Mouse (Mus musculus) CH12.LX (cell line): ENCODE results near the gene Ebf1. TPM values are rescaled to one million over a fixed set of nuclear protein-coding genes. Genes with fewer than 3 reads are reported as not detected.

Experiments
- DNase-seq: peaks from one replicate; pipeline ENCODE4 v3.0.0-alpha.2; 2013; ENCODE audit errors: extremely low read depth
- H3K27ac ChIP-seq: 2 replicates; pipeline ENCODE4 v1.5.1; 2012; ENCODE audit warnings: low read depth, mild to moderate bottlenecking, control low read depth, moderate library complexity; ENCODE audit not compliant: insufficient read depth
- H3K27me3 ChIP-seq: replicated peaks from 2 replicates; pipeline ENCODE3; 2012; ENCODE audit warnings: inconsistent platforms
- H3K36me3 ChIP-seq, 2 experiments: replicated peaks in 1 of 2; 2 replicates each; pipeline versions ENCODE3 to v1.6.1; 2012; ENCODE audit warnings: inconsistent platforms in 1 of 2, low read length in 1 of 2, mild to moderate bottlenecking in 1 of 2, mixed read lengths in 1 of 2, moderate library complexity in 1 of 2; ENCODE audit not compliant: control insufficient read depth in 1 of 2, insufficient read depth in 1 of 2
- H3K4me1 ChIP-seq, 2 experiments: 2 replicates each; pipeline ENCODE4 v1.6.1; 2012; ENCODE audit warnings: inconsistent platforms in 1 of 2, moderate library complexity in 1 of 2; ENCODE audit not compliant: insufficient read depth in 2 of 2, control insufficient read depth in 1 of 2
- H3K4me2 ChIP-seq: 2 replicates; pipeline ENCODE4 v1.6.1; 2012; ENCODE audit warnings: low read depth, mild to moderate bottlenecking, control low read depth; ENCODE audit not compliant: poor library complexity, insufficient read depth, severe bottlenecking
- H3K4me3 ChIP-seq, 3 experiments: fragments of 150-350 bp in 1 of 3; sonication (generic) in 1 of 3; replicated peaks in 1 of 3; 2 replicates each; pipeline versions ENCODE3 to v1.5.1; 2011 to 2012; ENCODE audit warnings: low read depth in 2 of 3, low read length in 2 of 3, mild to moderate bottlenecking in 2 of 3, moderate library complexity in 2 of 3, control low read depth in 1 of 3, improper control_type of control experiment in 1 of 3, inconsistent platforms in 1 of 3, mixed read lengths in 1 of 3; ENCODE audit not compliant: poor library complexity in 1 of 3
- H3K79me2 ChIP-seq: replicated peaks from 2 replicates; pipeline ENCODE4 v1.6.1; 2012; ENCODE audit warnings: mild to moderate bottlenecking, moderate library complexity; ENCODE audit not compliant: control insufficient read depth, poor library complexity, insufficient read depth, severe bottlenecking; ENCODE audit errors: extremely low read depth
- H3K9ac ChIP-seq: 2 replicates; pipeline ENCODE4 v1.6.1; 2012; ENCODE audit warnings: low read depth, mild to moderate bottlenecking, control low read depth, moderate library complexity; ENCODE audit not compliant: insufficient read depth
- H3K9me3 ChIP-seq: replicated peaks from 2 replicates; pipeline ENCODE3; 2012; ENCODE audit warnings: low read length, inconsistent platforms, mixed read lengths
- BHLHE40 ChIP-seq: IDR thresholded peaks from 2 replicates; pipeline ENCODE4 v1.6.1; 2011; ENCODE audit warnings: mild to moderate bottlenecking, low read depth, low read length, improper control_type of control experiment
- CHD1 ChIP-seq: IDR thresholded peaks from 2 replicates; pipeline ENCODE4 v1.6.1; 2012; ENCODE audit warnings: low read depth, low read length, improper control_type of control experiment, inconsistent platforms
- CHD2 ChIP-seq: IDR thresholded peaks from 2 replicates; pipeline ENCODE4 v1.6.1; 2011; ENCODE audit warnings: low read length, improper control_type of control experiment
- CTCF ChIP-seq, 2 experiments: IDR thresholded peaks in 1 of 2; conservative IDR thresholded peaks in 1 of 2; 2 replicates each; pipeline ENCODE4 v1.5.1; 2011 to 2012; ENCODE audit warnings: low read depth in 2 of 2, low read length in 2 of 2, improper control_type of control experiment in 1 of 2, inconsistent platforms in 1 of 2, mild to moderate bottlenecking in 1 of 2, moderate library complexity in 1 of 2
- E2F4 ChIP-seq: IDR thresholded peaks from 2 replicates; pipeline ENCODE4 v1.6.1; 2011; ENCODE audit warnings: low read depth, low read length, improper control_type of control experiment; ENCODE audit not compliant: insufficient replicate concordance
- ELF1 ChIP-seq: IDR thresholded peaks from 2 replicates; pipeline ENCODE4 v1.6.1; 2014; ENCODE audit warnings: low read depth, mild to moderate bottlenecking, inconsistent platforms, low read length, improper control_type of control experiment
- EP300 ChIP-seq: IDR thresholded peaks from 2 replicates; pipeline ENCODE4 v1.6.1; 2011; ENCODE audit warnings: low read length, improper control_type of control experiment
- ETS1 ChIP-seq: conservative IDR thresholded peaks from 2 replicates; pipeline ENCODE4 v1.6.1; 2012; ENCODE audit warnings: low read depth, mild to moderate bottlenecking, inconsistent platforms, low read length, improper control_type of control experiment, moderate library complexity
- GABPA ChIP-seq: IDR thresholded peaks from 2 replicates; pipeline ENCODE4 v1.6.1; 2012; ENCODE audit warnings: low read depth, low read length, improper control_type of control experiment, inconsistent platforms; ENCODE audit not compliant: insufficient replicate concordance
- HCFC1 ChIP-seq: IDR thresholded peaks from 2 replicates; pipeline ENCODE4 v1.6.1; 2012; ENCODE audit warnings: low read depth, mild to moderate bottlenecking, inconsistent platforms, low read length, improper control_type of control experiment
- IRF4 ChIP-seq: IDR thresholded peaks from 2 replicates; pipeline ENCODE4 v1.6.1; 2014; ENCODE audit warnings: low read depth, mild to moderate bottlenecking, inconsistent platforms, low read length, improper control_type of control experiment
- JUN ChIP-seq: IDR thresholded peaks from 2 replicates; pipeline ENCODE4 v1.6.1; 2011; ENCODE audit warnings: low read depth, mild to moderate bottlenecking, low read length, improper control_type of control experiment, moderate library complexity; ENCODE audit not compliant: insufficient read depth
- JUND ChIP-seq: conservative IDR thresholded peaks from 2 replicates; pipeline ENCODE4 v1.6.1; 2011; ENCODE audit warnings: low read depth, low read length, improper control_type of control experiment
- KAT2A ChIP-seq: IDR thresholded peaks from 2 replicates; pipeline ENCODE4 v1.6.1; 2012; ENCODE audit warnings: low read length, improper control_type of control experiment, inconsistent platforms; ENCODE audit not compliant: insufficient replicate concordance
- MAFK ChIP-seq: IDR thresholded peaks from 2 replicates; pipeline ENCODE4 v1.6.1; 2011; ENCODE audit warnings: low read length, improper control_type of control experiment; ENCODE audit not compliant: insufficient replicate concordance
- MAX ChIP-seq: IDR thresholded peaks from 2 replicates; pipeline ENCODE4 v1.6.1; 2011; ENCODE audit warnings: low read length, improper control_type of control experiment
- MAZ ChIP-seq: IDR thresholded peaks from 2 replicates; pipeline ENCODE4 v1.6.1; 2012; ENCODE audit warnings: low read depth, mild to moderate bottlenecking, inconsistent platforms, low read length, improper control_type of control experiment, moderate library complexity
- MEF2A ChIP-seq: IDR thresholded peaks from 2 replicates; pipeline ENCODE4 v1.6.1; 2014; ENCODE audit warnings: low read depth, mild to moderate bottlenecking, inconsistent platforms, low read length, improper control_type of control experiment, borderline replicate concordance
- MXI1 ChIP-seq: IDR thresholded peaks from 2 replicates; pipeline ENCODE4 v1.6.1; 2011; ENCODE audit warnings: mild to moderate bottlenecking, low read depth, low read length, improper control_type of control experiment
- MYC ChIP-seq: IDR thresholded peaks from 2 replicates; pipeline ENCODE4 v1.6.1; 2011; ENCODE audit warnings: low read depth, mild to moderate bottlenecking, improper control_type of control experiment, low read length
- NELFE ChIP-seq: IDR thresholded peaks from 2 replicates; pipeline ENCODE4 v1.6.1; 2011; ENCODE audit warnings: low read depth, low read length, improper control_type of control experiment
- NRF1 ChIP-seq: IDR thresholded peaks from 2 replicates; pipeline ENCODE4 v1.6.1; 2014; ENCODE audit warnings: low read depth, mild to moderate bottlenecking, inconsistent platforms, low read length, improper control_type of control experiment, moderate library complexity
- PAX5 ChIP-seq: IDR thresholded peaks from 2 replicates; pipeline ENCODE4 v1.6.1; 2012; ENCODE audit warnings: low read length, inconsistent platforms, mixed read lengths
- POLR2A ChIP-seq: IDR thresholded peaks from 2 replicates; pipeline ENCODE4 v1.6.1; 2011; ENCODE audit warnings: low read depth, mild to moderate bottlenecking, improper control_type of control experiment, low read length
- POLR2AphosphoS2 ChIP-seq: IDR thresholded peaks from 2 replicates; pipeline ENCODE4 v1.6.1; 2011; ENCODE audit warnings: low read depth, low read length, improper control_type of control experiment
- RAD21 ChIP-seq: IDR thresholded peaks from 2 replicates; pipeline ENCODE4 v1.6.1; 2011; ENCODE audit warnings: low read depth, mild to moderate bottlenecking, low read length, improper control_type of control experiment, moderate library complexity
- RCOR1 ChIP-seq: conservative IDR thresholded peaks from 2 replicates; pipeline ENCODE4 v1.6.1; 2012; ENCODE audit warnings: low read depth, mild to moderate bottlenecking, inconsistent platforms, low read length, improper control_type of control experiment
- SIN3A ChIP-seq: IDR thresholded peaks from 2 replicates; pipeline ENCODE4 v1.6.1; 2012; ENCODE audit warnings: low read length, improper control_type of control experiment, inconsistent platforms
- SMC3 ChIP-seq: IDR thresholded peaks from 2 replicates; pipeline ENCODE4 v1.6.1; 2011; ENCODE audit warnings: low read depth, low read length, improper control_type of control experiment
- TBP ChIP-seq: conservative IDR thresholded peaks from 2 replicates; pipeline ENCODE4 v1.6.1; 2011; ENCODE audit warnings: low read depth, low read length, improper control_type of control experiment
- TCF12 ChIP-seq: IDR thresholded peaks from 2 replicates; pipeline ENCODE4 v1.6.1; 2014; ENCODE audit warnings: low read depth, mild to moderate bottlenecking, inconsistent platforms, low read length, improper control_type of control experiment
- UBTF ChIP-seq: IDR thresholded peaks from 2 replicates; pipeline ENCODE4 v1.6.1; 2012; ENCODE audit warnings: low read depth, mild to moderate bottlenecking, inconsistent platforms, low read length, improper control_type of control experiment, moderate library complexity
- USF1 ChIP-seq: IDR thresholded peaks from 2 replicates; pipeline ENCODE4 v1.6.1; 2014; ENCODE audit warnings: low read depth, mild to moderate bottlenecking, inconsistent platforms, low read length, improper control_type of control experiment
- USF2 ChIP-seq: conservative IDR thresholded peaks from 2 replicates; pipeline ENCODE4 v1.6.1; 2011; ENCODE audit warnings: low read depth, low read length, improper control_type of control experiment
- ZC3H11A ChIP-seq: IDR thresholded peaks from 2 replicates; pipeline ENCODE4 v1.6.1; 2012; ENCODE audit warnings: low read depth, mild to moderate bottlenecking, inconsistent platforms, low read length, improper control_type of control experiment
- ZKSCAN1 ChIP-seq: IDR thresholded peaks from 2 replicates; pipeline ENCODE4 v1.6.1; 2012; ENCODE audit warnings: low read depth, inconsistent platforms, low read length, improper control_type of control experiment, borderline replicate concordance
- ZMIZ1 ChIP-seq: IDR thresholded peaks from 2 replicates; pipeline ENCODE4 v1.6.1; 2012; ENCODE audit warnings: low read depth, mild to moderate bottlenecking, inconsistent platforms, low read length, improper control_type of control experiment
- ZNF384 ChIP-seq: IDR thresholded peaks from 2 replicates; pipeline ENCODE4 v1.6.1; 2012; ENCODE audit warnings: low read depth, low read length, improper control_type of control experiment, inconsistent platforms
- dilution Hi-C: fragments of 300-500 bp; cut with MboI; formaldehyde crosslinking; loops from 2 replicates; pipeline ENCODE4 v1.14.3; 2020; ENCODE audit warnings: low sequenced_read_pairs; ENCODE audit not compliant: extremely low pct_unique_long_range_greater_than_20kb, extremely low pct_ligation_motif_present
- in situ Hi-C: fragments of 300-500 bp; cut with MboI; formaldehyde crosslinking; loops from 3 replicates; pipeline ENCODE4 v1.14.3; 2019; ENCODE audit warnings: low sequenced_read_pairs, low pct_ligation_motif_present, low pct_unique_long_range_greater_than_20kb, mixed read lengths
- polyA plus RNA-seq: library from polyadenylated mRNA; unstranded; fragments of >175 nt; gene quantifications from 2 replicates; pipeline ENCODE4 v1.2.1, GENCODE M21; 2012; ENCODE audit warnings: low read depth; ENCODE audit not compliant: insufficient read length
- total RNA-seq, 2 experiments: library from RNA; depleted of rRNA; stranded (reverse); fragments of 300-350 nt in 1 of 2; fragments of >200 nt in 1 of 2; gene quantifications; 2 replicates each; pipeline ENCODE4 v1.2.3; 2012 to 2014

The Ebf1 gene
- total and polyA plus RNA-seq, 3 experiments, result 37.8 to 60.7 (median 42.8) TPM

GRCm38 (mm10) chr11:44861108-44861507, 244.0 kb downstream of the Ebf1 start:
- DNase-seq, result peak; percentile 87
- dilution Hi-C loops, result no loop called here
- Histone ChIP-seq H3K9ac (no peak overlapping the region), H3K9me3 (no peaks in the 10 kb centered on the region), H3K79me2 (peaks cover 9% of the 10 kb centered on the region; the same call in 1 of the 2 replicates), H3K36me3 (peaks cover 0 to 45% of the 10 kb centered on the region in 2 experiments), H3K4me1 (peaks cover 14 to 68% of the 10 kb centered on the region in 2 experiments), H3K4me2 (peak overlapping the region; percentile 81)
- in situ Hi-C loops, result no loop called here
- TF ChIP-seq MAZ, result peak; percentile 55; the same call in 1 of the 2 replicates
- TF ChIP-seq PAX5, result no peak
- TF ChIP-seq NRF1, result no peak
- TF ChIP-seq UBTF, result no peak
- peak; percentile 85 for TF ChIP-seq TCF12
- TF ChIP-seq POLR2AphosphoS2, result no peak
- no peak for TF ChIP-seq ZNF384
- TF ChIP-seq JUND, result peak; percentile 100
- TF ChIP-seq ZMIZ1, result no peak
- TF ChIP-seq TBP, result 0 out of 2 replicates have a peak, but pooled peaks have one; percentile 49
- TF ChIP-seq MXI1, result peak; percentile 50; the same call in 1 of the 2 replicates
- TF ChIP-seq IRF4, result peak; percentile 100
- no peak for TF ChIP-seq CTCF (conservative IDR thresholded peaks at IDR 0.05 in 1 of 2, IDR thresholded peaks at IDR 0.05 in 1 of 2; ENCODE audit: low read depth in 2 of 2, low read length in 2 of 2)
- TF ChIP-seq NELFE, result no peak
- no peak for TF ChIP-seq POLR2A
- peak; percentile 87 for TF ChIP-seq SIN3A
- TF ChIP-seq USF1, result no peak
- TF ChIP-seq ELF1, result 0 out of 2 replicates have a peak, but pooled peaks have one; percentile 6
- peak; percentile 75 for TF ChIP-seq MYC
- no peak for TF ChIP-seq ZKSCAN1
- peak; percentile 90 for TF ChIP-seq MAFK
- no peak for TF ChIP-seq ZC3H11A
- peak; percentile 70; the same call in 1 of the 2 replicates for TF ChIP-seq CHD2
- no peak for TF ChIP-seq KAT2A
- TF ChIP-seq SMC3, result no peak
- TF ChIP-seq MEF2A, result peak; percentile 94
- no peak for TF ChIP-seq HCFC1
- no peak for TF ChIP-seq USF2
- peak; percentile 84 for TF ChIP-seq BHLHE40
- no peak for TF ChIP-seq E2F4
- TF ChIP-seq JUN, result peak; percentile 98
- no peak for TF ChIP-seq MAX
- TF ChIP-seq RAD21, result peak; percentile 13
- TF ChIP-seq GABPA, result no peak
- peak; percentile 95 for TF ChIP-seq RCOR1
- TF ChIP-seq EP300, result peak; percentile 99
- peak; percentile 87 for TF ChIP-seq ETS1
- TF ChIP-seq CHD1, result no peak
- TF ChIP-seq, all 38 proteins: peak for 18
- H3K27me3 ChIP-seq, result no peaks in the 10 kb centered on the region
- H3K4me3 ChIP-seq, result no peak overlapping the region
- H3K27ac ChIP-seq, result peak overlapping the region; percentile 17; the same call in 1 of the 2 replicates
